Mouse (Mus musculus) bone marrow macrophage, adult 2 months (primary cell): Measurements from ENCODE around the gene Med10.

Experiments
- CTCF ChIP-seq: IDR thresholded peaks from 2 replicates; pipeline ENCODE4 v1.5.1; 2012; ENCODE audit warnings: low read depth, mild to moderate bottlenecking, low read length, moderate library complexity
- POLR2A ChIP-seq: IDR thresholded peaks from 2 replicates; pipeline ENCODE4 v1.6.1; 2012; ENCODE audit warnings: mild to moderate bottlenecking, low read depth, low read length, borderline replicate concordance

DNA sequence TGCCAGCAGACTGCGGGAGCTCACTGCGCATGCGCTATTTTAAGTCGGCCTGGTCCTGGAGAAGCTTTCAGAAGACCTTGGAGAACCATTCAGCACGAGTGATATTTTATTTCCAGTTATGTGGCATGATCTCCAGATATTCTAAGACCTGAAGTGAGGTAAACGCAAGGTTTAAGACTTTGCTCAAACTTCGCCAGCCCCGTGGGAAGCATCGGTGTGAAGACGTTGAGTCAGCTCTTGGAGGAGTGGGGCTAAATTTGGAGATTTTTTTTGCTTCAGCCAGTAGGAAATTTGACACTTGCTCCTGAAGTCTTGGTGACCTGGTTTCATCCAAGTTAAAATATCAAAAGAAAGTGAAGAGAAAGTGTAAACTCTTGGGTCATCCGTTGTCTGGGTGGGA lies 31.2 kb downstream of the Med10 start:
- TF ChIP-seq POLR2A = no peak
- TF ChIP-seq CTCF = no peak
